Mouse (Mus musculus): ENCODE data around the gene Iqck.

Iqck gene

DNA sequence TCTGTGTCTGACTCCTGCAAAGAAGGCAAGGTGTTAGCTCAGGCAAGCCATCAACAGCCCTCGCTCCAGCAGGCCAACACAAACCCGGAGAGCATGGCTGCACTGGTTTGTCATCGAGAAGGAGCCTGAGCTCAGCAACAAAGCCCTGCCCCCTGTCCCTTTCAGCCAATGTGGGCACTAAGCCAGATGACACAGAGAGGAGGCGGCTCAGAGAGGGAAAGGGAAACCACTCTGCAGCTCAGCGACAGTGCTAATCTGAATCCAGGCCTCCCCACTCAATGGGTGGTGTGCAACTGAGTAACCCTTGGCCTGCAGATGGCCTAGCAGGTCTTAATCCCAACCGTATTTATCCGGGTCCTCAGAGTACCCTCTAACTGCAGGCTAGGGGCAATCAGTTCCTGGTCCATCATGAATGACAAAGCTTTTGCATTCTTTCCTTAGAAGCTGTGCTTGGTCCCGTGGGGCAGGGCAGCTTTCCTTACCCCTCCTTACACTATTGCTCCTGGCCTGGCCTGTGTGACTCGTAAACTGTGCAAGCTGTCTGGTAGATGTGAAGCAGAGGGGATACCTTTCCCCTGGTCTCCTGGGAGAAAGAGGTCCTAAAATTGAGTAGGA, 4.8 kb upstream of the Iqck start:
- DNase-seq (ENCODE audit: low spot score in 2 of 2), result no peak

DNA sequence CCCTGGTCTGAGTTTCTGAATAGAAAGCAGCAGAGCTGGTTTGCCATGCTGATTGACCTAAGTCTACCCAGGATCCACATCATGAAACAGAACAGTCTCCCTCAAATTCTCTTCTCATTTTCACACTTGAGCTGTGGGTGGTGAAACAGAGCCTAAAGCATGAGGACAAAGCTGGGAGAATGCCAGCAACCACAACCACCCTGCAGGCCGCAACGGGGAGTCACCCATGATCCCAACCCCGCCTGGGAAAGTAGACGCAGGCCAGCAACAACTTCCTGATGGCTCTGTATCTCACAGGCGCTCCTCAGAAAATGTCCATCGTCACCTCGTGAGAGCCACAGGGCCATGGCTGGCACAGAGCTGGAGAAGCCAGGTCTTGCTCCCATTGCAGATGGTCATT, 4.0 kb upstream of the Iqck start:
- DNase-seq (ENCODE audit: low spot score in 2 of 2), result no peak

DNA sequence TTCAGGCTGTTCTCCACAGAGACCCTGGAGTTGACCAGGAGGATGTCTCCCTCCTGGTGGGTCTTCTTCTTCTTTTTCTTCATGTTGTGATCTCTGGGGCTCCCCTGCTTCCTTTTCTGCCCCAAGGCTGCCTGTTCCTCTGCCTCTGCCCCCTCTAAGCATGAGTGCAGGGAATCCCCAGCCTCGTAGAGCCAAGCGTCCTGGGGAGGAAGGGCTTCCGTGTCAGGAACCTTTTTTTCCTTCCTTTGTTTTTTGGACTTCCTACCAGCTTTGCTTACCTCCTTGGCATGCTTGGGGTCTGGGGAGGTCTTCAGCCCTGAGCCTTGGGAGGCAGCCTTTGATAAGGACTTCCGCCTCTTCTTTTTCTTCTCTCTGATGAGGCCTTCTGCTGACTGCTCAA, 2.9 kb upstream of the Iqck start:
- DNase-seq (ENCODE audit: low spot score in 2 of 2), result no peak

DNA sequence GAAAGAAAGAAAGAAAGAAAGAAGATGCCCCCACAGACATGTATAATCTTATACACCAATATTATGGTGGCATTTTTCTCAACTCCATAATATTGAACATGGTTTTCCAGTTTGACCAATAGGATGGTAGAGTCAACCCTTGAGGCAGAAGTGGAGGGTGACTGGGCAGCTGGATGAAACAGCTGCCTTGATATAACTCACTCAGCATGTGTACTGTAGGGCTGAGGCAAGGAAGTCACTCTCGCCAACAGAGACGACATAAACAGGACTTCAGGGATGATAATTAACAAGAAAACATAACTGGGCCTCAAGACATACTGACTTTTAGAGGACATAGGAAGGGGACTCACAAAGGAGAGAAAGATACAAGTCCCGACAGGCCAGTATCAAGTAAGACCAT, 946 bp upstream of the Iqck start:
- DNase-seq (ENCODE audit: low spot score in 2 of 2), result no peak

DNA sequence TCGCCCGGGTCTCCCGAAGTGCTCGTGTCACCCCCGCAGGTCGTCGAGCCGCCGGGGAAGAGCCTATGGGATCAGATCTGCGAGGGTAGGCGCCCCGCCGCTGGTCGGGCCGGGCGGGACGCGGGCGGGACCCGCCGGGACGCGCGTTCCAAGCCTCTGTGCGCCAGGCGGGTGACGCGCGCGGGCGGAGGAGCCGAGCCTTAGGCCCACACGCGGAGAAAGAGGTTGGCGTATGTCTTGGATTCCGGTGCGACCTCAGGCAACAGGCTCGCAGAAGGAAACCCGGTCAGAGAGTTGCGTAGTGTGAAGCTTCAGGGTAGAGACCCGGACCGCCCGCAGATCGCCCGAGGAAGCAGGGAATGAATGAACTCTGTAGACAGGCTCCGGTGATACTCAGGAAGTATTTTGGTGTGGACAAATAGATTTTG, 339 bp downstream of the Iqck start, which contains the start of gene Knop1:
Knop1 (minus strand) TSS at position 378 of the 428 bp plus-strand sequence.
- no peak for DNase-seq (ENCODE audit: low spot score in 2 of 2)

DNA sequence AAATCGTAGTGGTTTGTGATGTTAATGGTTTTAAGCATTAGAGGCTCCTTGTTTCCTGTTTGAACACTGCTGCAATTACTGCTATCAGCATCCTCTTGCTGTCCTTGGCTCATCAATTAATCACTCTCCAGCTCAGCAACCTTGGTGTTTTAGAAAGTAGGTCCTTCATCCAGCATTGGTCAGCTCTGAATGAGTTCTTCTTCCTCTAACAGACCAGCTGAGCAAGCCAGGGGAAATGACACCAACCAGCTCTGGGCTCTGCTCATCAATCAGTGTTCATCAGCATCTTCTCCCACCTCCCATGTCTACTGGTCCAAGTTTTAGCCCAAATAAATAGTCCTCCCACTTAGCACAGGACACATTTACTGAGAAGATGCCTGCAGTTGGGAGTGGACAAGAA, 3.1 kb downstream of the Iqck start:
- no peak for DNase-seq (ENCODE audit: low spot score in 2 of 2)

DNA sequence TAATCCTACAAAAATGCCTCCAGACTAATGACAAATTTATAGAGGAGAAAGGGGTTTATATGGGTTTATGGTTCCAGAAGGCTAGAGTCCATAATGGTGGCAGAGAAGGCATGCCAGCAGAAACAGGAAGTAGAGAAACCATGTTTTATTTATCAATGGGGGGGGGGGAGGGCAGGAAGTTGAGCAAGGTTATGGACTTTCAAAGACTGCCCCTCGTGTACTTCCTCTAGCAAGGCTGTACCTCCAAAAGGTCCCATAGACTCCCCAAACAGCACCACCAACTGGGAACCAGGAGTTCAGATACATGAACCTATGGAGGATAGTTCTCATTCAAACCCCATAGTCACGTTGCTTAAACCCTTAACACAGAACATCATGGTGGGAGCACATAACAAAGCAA, 9.8 kb downstream of the Iqck start:
- DNase-seq (ENCODE audit: low spot score in 2 of 2), result no peak

DNA sequence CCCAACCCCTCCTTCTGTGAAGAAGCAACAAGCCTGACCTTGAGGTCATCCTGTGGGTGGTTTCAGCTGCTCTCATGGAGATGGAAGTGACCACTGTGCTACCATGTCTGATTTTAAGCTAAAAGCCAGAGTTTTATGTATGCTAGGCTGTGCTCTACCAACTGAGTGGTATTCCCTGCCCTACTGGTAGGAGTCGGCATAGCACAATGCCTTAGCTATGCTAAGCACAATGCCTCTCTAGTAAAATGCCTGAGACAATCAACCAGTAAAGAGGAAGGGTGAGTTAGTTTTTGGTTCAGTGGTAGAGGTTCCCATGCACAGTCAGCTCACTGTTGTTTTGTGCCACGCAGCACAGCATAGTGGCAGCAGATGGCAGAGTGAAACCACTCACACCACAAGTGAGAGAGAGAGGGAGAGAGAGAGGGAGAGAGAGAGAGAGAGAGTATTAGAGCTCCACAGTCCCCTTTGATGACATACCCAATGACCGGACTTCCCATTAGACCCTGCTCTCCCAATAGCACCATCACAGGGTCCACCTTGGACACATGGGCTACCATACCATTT, 24.0 kb downstream of the Iqck start:
- no peak for DNase-seq (ENCODE audit: low spot score in 2 of 2)

DNA sequence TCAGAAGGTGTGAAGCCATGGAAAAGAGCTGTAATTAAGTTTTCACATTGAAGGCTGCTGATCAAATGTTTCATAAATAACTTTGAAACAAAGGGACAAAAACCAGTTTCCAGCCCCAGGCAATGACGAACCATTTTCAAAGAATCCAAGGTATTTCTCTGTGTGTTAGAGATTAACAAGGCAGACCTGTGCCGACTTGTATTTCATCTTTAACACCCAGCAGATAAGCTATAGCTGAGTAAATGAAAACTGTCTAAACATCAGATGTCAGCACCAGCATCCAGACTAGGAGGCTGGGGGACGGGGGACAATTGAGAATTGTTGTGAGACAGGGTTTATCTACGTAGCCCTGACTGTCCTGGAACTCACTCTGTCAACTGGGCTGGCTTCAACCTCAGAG, 28.4 kb downstream of the Iqck start:
- no peak for DNase-seq (ENCODE audit: low spot score in 2 of 2)

DNA sequence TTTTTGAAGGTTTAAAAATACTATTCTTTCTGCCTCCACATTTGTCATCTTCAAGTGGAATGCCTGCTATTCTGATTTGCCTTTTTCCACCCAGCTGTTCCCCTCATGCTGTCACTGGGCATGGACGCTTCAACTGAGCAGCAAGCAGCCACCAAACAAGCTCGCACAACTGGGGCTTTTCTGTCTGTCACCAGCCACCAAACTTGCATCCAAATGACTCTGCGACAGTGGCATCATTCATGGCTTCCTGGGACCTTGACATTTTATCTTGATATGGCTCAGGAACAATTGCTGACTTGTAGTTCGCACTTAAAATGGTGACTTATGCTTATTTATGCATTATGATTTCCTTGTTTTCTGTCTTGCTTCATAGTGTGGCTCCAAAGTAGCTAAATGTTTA, 29.4 kb downstream of the Iqck start:
- peak in 1 of 2 experiments; percentile 13 for DNase-seq (ENCODE audit: low spot score in 2 of 2)

DNA sequence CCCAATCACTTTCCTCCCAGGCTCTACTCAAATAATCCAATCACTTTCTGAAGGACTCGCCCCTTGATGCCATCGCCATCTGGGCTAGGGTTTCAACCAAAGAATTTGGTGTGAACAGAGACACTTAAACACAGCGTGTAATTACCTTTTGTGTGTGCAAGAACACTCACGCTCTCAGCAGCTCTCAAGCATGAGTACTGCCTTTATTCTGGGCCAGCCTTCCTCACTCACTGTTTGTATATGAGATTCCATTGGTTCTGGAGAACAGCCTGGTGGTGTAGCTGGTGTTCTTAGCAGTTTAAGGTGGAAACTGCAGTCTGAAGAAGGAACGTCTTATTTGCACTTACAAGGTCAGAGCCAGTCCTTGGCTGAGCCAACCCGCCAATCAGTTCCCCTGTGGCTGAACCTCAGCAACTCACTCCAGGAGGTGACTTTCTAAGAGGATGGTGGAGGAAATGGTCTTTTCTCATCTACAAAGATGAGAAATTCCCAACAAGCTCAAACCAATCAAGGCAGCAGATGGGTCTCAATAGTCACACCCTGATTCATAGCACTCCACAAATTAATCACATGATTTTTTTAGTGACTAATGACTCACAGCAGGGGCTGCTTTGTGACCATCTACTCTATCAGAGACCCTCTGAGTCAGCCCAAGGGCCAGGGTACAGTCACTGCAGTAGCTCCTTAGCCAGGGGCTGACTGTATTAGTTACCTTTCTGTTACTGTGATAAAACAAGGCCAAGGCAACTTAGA, 31.9 kb downstream of the Iqck start:
- DNase-seq (ENCODE audit: low spot score in 2 of 2), result no peak

DNA sequence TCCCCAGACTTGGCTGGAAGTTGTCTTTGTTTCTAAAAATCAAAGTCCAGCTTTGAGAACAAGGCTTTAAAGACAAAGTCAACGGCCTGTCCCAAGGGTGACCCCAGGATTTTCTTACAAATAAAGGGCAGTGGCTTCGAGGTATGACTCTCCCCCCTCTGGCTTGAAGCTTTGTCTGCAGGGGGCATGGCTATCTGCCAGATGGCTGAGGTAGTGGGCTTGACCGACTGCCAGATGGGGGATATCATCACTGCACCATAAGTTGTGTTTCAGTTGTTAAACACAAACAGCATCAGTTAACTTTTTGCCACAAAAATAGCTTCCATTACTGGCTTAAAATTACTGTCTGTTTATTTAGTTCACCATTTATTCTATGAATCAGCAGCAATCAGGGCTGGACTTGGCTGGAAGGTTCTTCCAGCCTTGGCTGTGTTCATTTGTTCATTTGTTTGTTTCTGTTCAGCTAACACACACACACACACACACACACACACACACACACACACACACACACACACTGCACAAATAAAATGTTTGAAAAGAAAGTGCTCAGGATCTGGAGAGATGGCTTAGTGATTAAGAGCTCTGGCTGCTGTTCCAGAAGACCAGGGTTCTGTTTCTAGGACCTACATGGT, 33.6 kb downstream of the Iqck start:
- no peak for DNase-seq (ENCODE audit: low spot score in 2 of 2)

DNA sequence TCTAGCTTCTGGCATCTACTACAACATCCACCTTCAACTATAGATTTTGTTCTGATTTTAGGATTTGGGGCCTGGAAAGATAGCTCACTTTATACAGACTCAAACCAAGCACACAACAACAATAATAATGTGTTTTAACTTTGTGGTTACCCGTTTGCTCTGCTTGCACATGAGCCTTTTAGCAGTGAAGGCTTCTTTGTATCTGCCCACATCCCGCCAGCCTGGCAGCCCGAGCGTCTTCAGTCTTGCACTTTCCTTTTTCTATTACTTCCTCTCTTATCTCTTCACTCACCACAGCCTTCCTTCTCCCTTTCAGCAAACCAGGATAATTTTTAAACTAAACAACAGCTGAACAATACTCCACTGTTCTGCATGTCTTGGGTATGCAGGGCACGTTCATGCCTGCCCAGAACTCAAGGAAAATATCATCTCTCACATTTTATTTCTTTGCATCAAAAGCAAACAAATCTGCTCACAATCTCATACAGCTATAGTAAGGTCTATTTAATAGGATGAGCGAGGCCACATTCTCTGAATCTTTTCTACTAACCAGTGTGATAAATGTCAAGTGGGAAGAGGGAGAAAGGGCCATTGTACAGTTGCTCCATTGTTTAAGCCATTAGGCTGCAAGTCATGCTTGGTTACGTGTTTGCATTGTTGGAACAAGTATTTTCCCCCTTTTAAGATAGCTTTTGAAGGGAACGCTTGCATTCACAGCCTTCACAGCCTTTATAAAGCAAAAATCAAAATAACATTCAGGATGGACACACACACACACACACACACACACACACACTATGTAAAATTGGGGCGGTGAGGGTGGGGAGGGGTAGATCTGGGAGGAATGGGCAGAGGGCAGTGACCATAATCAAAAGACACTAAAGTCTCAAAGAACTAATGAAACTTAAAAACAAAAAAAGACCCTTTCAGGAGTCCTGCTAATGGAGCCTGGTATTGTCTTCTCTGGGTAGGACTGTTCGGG, 40.2 kb downstream of the Iqck start:
- no peak for DNase-seq (ENCODE audit: low spot score in 2 of 2)

DNA sequence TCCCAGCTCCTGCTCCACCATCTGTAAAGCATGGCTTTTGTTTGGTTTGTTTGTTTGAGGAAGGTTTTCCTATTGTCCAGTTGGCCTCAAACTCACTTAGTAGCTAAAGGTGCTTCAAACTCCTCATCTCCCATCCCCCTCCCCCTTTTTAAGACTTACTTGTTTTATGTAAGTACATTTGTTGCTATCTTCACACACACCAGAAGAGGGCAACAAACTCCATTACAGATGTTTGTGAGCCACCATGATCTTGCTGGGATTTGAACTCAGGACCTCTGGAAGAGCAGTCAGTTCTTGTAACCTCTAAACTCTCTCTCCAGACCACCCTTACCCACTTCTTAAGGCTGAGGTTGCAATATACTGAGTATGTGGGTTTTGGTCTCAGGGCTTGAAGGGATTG, 42.5 kb downstream of the Iqck start:
- no peak for DNase-seq (ENCODE audit: low spot score in 2 of 2)

DNA sequence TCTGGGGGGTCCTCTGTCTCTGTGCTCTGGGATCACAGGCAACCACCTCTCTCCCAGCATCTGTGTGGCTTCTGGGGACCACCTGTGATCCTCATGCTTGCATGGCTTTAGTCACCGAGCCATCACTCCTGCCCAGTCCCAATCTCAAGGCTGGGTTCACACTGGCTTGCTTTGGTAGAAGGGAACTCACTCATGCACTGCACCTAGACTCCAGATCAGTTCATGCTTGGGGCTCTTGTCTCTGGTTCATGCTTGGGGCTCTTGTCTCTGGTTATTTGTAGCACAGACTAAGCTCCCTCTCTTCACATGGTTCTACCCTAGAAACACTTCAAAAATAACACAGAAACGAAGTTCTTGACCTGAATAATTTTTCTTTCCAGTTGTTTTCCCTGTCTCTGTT, 44.5 kb downstream of the Iqck start:
- no peak for DNase-seq (ENCODE audit: low spot score in 2 of 2)

DNA sequence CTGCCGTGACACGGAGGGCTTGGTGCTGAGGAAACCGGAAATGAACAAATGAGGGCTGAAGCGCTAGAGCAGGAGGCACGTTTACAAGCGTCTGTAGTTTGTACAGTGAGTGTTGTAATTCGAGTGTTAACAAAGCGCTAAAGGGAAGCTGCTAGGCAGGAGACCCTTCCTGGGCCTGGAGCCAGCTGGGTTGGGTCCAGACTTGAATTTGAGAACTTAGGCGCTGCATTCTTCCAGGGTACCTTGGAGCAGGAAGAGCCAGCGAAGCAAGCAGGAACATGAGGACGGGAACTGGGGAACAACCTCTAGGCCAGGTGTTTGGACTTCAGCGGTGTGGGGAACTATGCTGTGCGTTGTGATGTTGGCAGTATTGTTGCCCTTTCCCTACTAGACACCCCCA, 47.4 kb downstream of the Iqck start:
- no peak for DNase-seq (ENCODE audit: low spot score in 2 of 2)

DNA sequence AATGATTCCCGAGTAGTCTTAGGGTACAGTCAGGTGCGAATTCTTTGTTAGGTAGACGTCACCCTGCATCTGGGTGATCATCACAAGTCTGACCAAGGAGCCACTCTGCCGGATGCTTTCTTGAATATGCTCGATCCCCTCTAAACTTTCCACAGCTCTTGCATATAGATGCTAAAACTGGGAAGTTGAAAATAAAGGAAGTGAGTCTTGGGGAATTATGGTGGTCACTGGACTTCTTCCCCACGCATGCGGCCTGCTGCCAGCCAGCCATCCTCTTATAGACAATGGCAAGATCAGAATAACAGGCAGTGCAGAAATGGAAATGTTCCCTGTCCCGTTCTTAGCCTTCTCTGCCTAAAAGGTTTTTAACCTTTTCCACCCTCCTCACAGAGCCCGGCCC, 48.3 kb downstream of the Iqck start:
- no peak for DNase-seq (ENCODE audit: low spot score in 2 of 2)

DNA sequence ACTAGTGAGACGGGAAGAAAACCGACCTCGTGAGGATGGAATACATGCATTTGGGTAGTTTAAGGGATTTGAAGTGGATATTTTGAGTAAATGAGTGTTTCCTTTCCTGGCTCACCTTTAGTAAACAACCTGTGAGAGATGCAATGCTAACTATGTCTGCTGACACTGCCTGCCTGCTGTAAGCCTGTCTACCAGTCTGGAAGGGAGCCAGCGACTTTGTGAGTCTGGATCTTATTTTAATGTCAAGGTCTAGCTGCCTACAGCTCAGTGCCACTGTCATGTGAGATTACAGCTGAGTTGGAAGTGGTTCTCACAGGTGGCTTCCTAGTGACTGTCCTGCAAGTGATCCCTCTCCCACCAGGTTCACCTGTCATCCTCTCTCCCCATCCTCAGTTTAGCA, 49.0 kb downstream of the Iqck start:
- DNase-seq (ENCODE audit: low spot score in 2 of 2), result no peak

DNA sequence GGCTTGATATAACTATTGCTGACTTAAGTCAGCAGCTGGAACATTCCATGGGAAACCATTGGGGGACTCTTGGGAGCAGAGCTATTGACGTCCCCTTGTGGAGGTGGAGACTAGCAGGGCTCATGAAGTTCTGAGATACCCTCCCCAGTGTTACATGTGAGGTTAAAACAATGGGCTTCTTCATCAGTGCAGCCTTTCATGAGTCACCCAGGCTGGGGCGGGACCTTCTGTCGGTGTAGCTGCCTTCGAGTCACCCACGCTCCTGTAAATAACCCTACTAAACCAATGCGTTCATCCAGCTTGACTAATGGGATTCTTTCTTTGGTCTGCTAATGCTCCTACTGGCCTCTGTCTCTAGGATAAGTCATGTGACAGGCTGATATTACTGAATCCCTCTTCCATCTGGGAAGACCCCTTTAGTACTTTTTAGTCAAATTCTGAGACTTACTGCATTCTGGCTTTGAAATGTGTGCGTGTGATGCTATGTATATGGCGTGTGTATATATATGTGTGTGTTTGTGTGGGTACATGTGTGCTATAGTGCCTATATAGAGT, 53.5 kb downstream of the Iqck start:
- no peak for DNase-seq (ENCODE audit: low spot score in 2 of 2)

DNA sequence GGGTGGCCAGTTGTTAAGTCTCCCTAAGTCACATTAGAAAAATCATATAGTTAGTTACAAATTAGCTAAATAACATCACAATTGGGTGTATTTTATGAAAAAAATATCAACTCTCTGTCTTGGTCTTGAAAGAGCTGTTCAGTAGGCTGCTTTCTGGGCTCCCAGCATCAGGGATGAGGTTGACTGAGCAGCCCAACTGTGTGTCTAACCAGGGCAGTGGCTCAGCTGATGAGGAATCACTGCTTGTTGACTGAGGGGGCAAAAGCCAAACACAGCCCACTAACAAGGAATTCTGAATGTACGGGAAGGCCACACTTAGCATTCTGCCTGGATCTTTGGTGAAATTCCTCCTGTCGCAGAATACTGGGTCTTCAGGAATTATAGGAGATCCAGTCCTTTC, 54.9 kb downstream of the Iqck start:
- no peak for DNase-seq (ENCODE audit: low spot score in 2 of 2)

DNA sequence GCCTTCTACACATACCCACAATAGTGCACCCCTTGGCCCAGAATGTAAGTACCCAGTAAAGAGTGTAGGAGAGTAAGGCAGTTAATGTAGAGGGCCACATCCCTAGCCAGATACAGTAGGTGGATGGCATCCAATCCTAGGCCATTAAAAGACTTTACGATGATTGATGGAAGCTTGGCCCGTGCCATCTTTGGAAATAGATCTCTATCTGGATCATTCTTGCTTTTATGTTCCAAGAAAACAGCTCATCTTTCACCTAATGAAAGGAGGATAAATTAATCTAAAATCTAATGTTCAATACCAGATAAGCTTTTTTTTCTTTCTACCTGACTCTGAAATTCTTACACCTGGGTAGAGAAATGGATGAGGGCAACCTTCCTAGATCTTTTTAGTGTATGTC, 55.6 kb downstream of the Iqck start:
- no peak for DNase-seq (ENCODE audit: low spot score in 2 of 2)
